In genomic region chr9:120884726-120885125, GRCm38 (mm10) we compare ENCODE assay signal across 10 mouse cellular contexts. TPM values are rescaled to one million over a fixed set of nuclear protein-coding genes. Genes with fewer than 3 reads are reported as not detected.
A peak's percentile ranks its signal among the peaks of the same experiment; 100 is the strongest.
DNase-seq lines count a peak whose midpoint lies in the region; ATAC-seq lines count a peak whose summit lies in the region.
"Had no signal": no experiment of that assay in that cellular context is flagged by ENCODE, and none has a peak within 500 bp of the region (broad histone marks: within the 10 kb centered on the region; RNA-seq: fewer than 3 reads in every experiment).

No protein-coding gene starts in this region.

- no peaks in the 10 kb centered on the region for H3K36me3 ChIP-seq in embryonic facial prominence, embryonic 15.5 days
- no peaks in the 10 kb centered on the region for H3K36me3 ChIP-seq in intestine, embryonic 15.5 days
- H3K36me3 ChIP-seq in midbrain, embryonic 10.5 days = no peaks in the 10 kb centered on the region
- H3K36me3 ChIP-seq: heart, embryonic 13.5 days had no signal

- 0 out of 2 replicates have a peak overlapping the region, but pooled peaks have one; percentile 8 for H3K4me2 ChIP-seq in embryonic facial prominence, embryonic 15.5 days (replicated peaks)
- H3K4me2 ChIP-seq in intestine, embryonic 15.5 days (replicated peaks) = no peak overlapping the region
- H3K4me2 ChIP-seq: heart, embryonic 13.5 days; lung, embryonic 14.5 days had no signal

- WGBS in embryonic facial prominence, embryonic 15.5 days = 23% methylated on average over 10 of the region's 10 CpGs
- 38% methylated on average over 10 of the region's 10 CpGs for WGBS in intestine, embryonic 15.5 days
- 84% methylated on average over 10 of the region's 10 CpGs for WGBS in midbrain, embryonic 10.5 days

- H3K4me1 ChIP-seq in embryonic facial prominence, embryonic 15.5 days = peaks cover 17% of the 10 kb centered on the region
- H3K4me1 ChIP-seq in intestine, embryonic 15.5 days (replicated peaks) = peaks cover 23% of the 10 kb centered on the region
- H3K4me1 ChIP-seq in midbrain, embryonic 10.5 days = 0 out of 2 replicates have a peak, but pooled peaks cover 3% of the 10 kb centered on the region

- peak; percentile 67; the same call in 1 of the 2 replicates for ATAC-seq in embryonic facial prominence, embryonic 15.5 days (ENCODE audit: insufficient number of reproducible peaks, low FRiP score, low TSS enrichment, low read depth)
- peak; percentile 37; the same call in 1 of the 2 replicates for ATAC-seq in intestine, embryonic 15.5 days

- peak overlapping the region; percentile 77 for H3K27ac ChIP-seq in embryonic facial prominence, embryonic 15.5 days (replicated peaks)
- no peak overlapping the region for H3K27ac ChIP-seq in intestine, embryonic 15.5 days
- H3K27ac ChIP-seq in midbrain, embryonic 10.5 days (replicated peaks) = no peak overlapping the region
- H3K27ac ChIP-seq: heart, embryonic 13.5 days had no signal

- H3K4me3 ChIP-seq in embryonic facial prominence, embryonic 15.5 days (replicated peaks) = no peak overlapping the region
- H3K4me3 ChIP-seq in intestine, embryonic 15.5 days (replicated peaks) = no peak overlapping the region
- no peak overlapping the region for H3K4me3 ChIP-seq in midbrain, embryonic 10.5 days
- H3K4me3 ChIP-seq: heart, embryonic 13.5 days had no signal

- no peaks in the 10 kb centered on the region for H3K9me3 ChIP-seq in embryonic facial prominence, embryonic 15.5 days (replicated peaks)
- no peaks in the 10 kb centered on the region for H3K9me3 ChIP-seq in intestine, embryonic 15.5 days
- H3K9me3 ChIP-seq in midbrain, embryonic 10.5 days (replicated peaks) = no peaks in the 10 kb centered on the region
- H3K9me3 ChIP-seq: heart, embryonic 13.5 days had no signal

- no peak overlapping the region for H3K9ac ChIP-seq in embryonic facial prominence, embryonic 15.5 days
- H3K9ac ChIP-seq in intestine, embryonic 15.5 days = no peak overlapping the region
- H3K9ac ChIP-seq: heart, embryonic 13.5 days; lung, embryonic 14.5 days had no signal

- DNase-seq in layer of hippocampus, adult 11-12 months (ENCODE audit: low spot score) = peak; percentile 44
- no peak for DNase-seq in layer of hippocampus, adult 9-10 months (ENCODE audit: low spot score)
- peak; percentile 29 for DNase-seq in right cerebral cortex, postnatal 25 days
- no peak for DNase-seq in midbrain, embryonic 10.5 days (ENCODE audit: low spot score)
- DNase-seq in lung, adult 18-20 months = no peak
- DNase-seq: cerebellum, adult 11 months; lung, embryonic 14.5 days had no signal

- no peaks in the 10 kb centered on the region for H3K27me3 ChIP-seq in embryonic facial prominence, embryonic 15.5 days
- no peaks in the 10 kb centered on the region for H3K27me3 ChIP-seq in intestine, embryonic 15.5 days (replicated peaks)
- no peaks in the 10 kb centered on the region for H3K27me3 ChIP-seq in midbrain, embryonic 10.5 days (ENCODE audit: low read depth, poor library complexity, severe bottlenecking)
- H3K27me3 ChIP-seq: heart, embryonic 13.5 days had no signal

RNA-seq across cellular contexts. Expression of gene Ctnnb1, which starts 44.3 kb away (rescaled TPM):
- polyA plus RNA-seq in embryonic facial prominence, embryonic 15.5 days (2015; fragmentation: Nextera tagmentation; extraction: Ambion mirVana) = 614 and 657 TPM in 2 replicates
- 474 and 475 TPM in 2 replicates for polyA plus RNA-seq in intestine, embryonic 15.5 days (2015; fragmentation: Nextera tagmentation; extraction: Ambion mirVana)
- 633 and 702 TPM in 2 replicates for polyA plus RNA-seq in midbrain, embryonic 10.5 days (2016; fragmentation: Nextera tagmentation; extraction: Ambion mirVana)

Comparison
In these comparisons a context has a peak if more than half of its experiments do, and no peak if none do; other contexts are left out.
1. DNase-seq: peak in layer of hippocampus, adult 11-12 months (single experiment) and right cerebral cortex, postnatal 25 days (single experiment); none in layer of hippocampus, adult 9-10 months (single experiment), midbrain, embryonic 10.5 days (single experiment) and lung, adult 18-20 months (0 of 2).